Mouse (Mus musculus): ENCODE measurements around the gene Ttc13. TPM values are rescaled to one million over a fixed set of nuclear protein-coding genes. Genes with fewer than 3 reads are reported as not detected.

Gene Ttc13
- polyA plus RNA-seq, 1 experiment, result 25.6 TPM

GRCm38 (mm10) chr8:124695424-124696100 lies 26.2 kb downstream of the Ttc13 start:
- H3K4me2 ChIP-seq (ENCODE audit: low read depth), result no peak overlapping the region
- no peak overlapping the region for H3ac ChIP-seq (ENCODE audit: control insufficient read depth, insufficient read length)
- H3K79me2 ChIP-seq (ENCODE audit: control insufficient read depth, insufficient read depth), result no peaks in the 10 kb centered on the region
- H3K4me3 ChIP-seq, result no peak overlapping the region
- no peaks in the 10 kb centered on the region for H3K27me3 ChIP-seq (ENCODE audit: control insufficient read depth, insufficient read depth, insufficient read length)
- H3K36me3 ChIP-seq (ENCODE audit: control insufficient read depth, insufficient read depth), result peaks cover 5% of the 10 kb centered on the region
- TF ChIP-seq USF1 (IDR thresholded peaks at IDR 0.05; ENCODE audit: low read depth) (no peak), SRF (IDR thresholded peaks at IDR 0.05; ENCODE audit: control insufficient read depth, insufficient read length, low read depth) (no peak), CEBPB (IDR thresholded peaks at IDR 0.05; ENCODE audit: insufficient read depth, poor library complexity, severe bottlenecking) (no peak), MYOD1 (IDR thresholded peaks at IDR 0.05; ENCODE audit: control insufficient read depth in 1 of 3, insufficient read length in 2 of 3, low read depth in 2 of 3) (no peak), MYOG (IDR thresholded peaks at IDR 0.05; ENCODE audit: control insufficient read depth in 1 of 3, insufficient read depth in 1 of 3, insufficient read length in 2 of 3, low read depth in 2 of 3) (no peak), REST (IDR thresholded peaks at IDR 0.05; ENCODE audit: insufficient read depth, insufficient read length) (no peak), TCF12 (IDR thresholded peaks at IDR 0.05; ENCODE audit: insufficient read depth, poor library complexity, severe bottlenecking) (no peak), POLR2A (IDR thresholded peaks at IDR 0.05; ENCODE audit: insufficient read length, low read depth) (no peak), MAX (IDR thresholded peaks at IDR 0.05; ENCODE audit: low read depth) (no peak), E2F4 (IDR thresholded peaks at IDR 0.05; ENCODE audit: insufficient read depth) (no peak), TCF3 (IDR thresholded peaks at IDR 0.05; ENCODE audit: insufficient read length, low read depth) (no peak), POLR2AphosphoS2 (IDR thresholded peaks at IDR 0.05; ENCODE audit: insufficient read length, low read depth) (no peak)

GRCm38 (mm10) chr8:124691706-124692105 lies 30.1 kb downstream of the Ttc13 start:
- peaks cover 1% of the 10 kb centered on the region for H3K36me3 ChIP-seq (ENCODE audit: control insufficient read depth, insufficient read depth)
- H3K4me3 ChIP-seq, result no peak overlapping the region

GRCm38 (mm10) chr8:124688899-124689298 lies 32.9 kb downstream of the Ttc13 start:
- H3K4me2 ChIP-seq (ENCODE audit: low read depth), result no peak overlapping the region

More at GRCm38 (mm10) chr8:124691706-124692105, 30.1 kb downstream of the Ttc13 start:
- Histone ChIP-seq H3K4me2 (ENCODE audit: low read depth) (no peak overlapping the region), H3ac (ENCODE audit: control insufficient read depth, insufficient read length) (no peak overlapping the region), H3K27me3 (ENCODE audit: control insufficient read depth, insufficient read depth, insufficient read length) (no peaks in the 10 kb centered on the region), H3K79me2 (ENCODE audit: control insufficient read depth, insufficient read depth) (no peaks in the 10 kb centered on the region)
- no peak for TF ChIP-seq CEBPB (IDR thresholded peaks at IDR 0.05; ENCODE audit: insufficient read depth, poor library complexity, severe bottlenecking)
- TF ChIP-seq E2F4 (IDR thresholded peaks at IDR 0.05; ENCODE audit: insufficient read depth), result no peak
- TF ChIP-seq MYOD1 (IDR thresholded peaks at IDR 0.05; ENCODE audit: control insufficient read depth in 1 of 3, insufficient read length in 2 of 3, low read depth in 2 of 3), result no peak
- no peak for TF ChIP-seq SRF (IDR thresholded peaks at IDR 0.05; ENCODE audit: control insufficient read depth, insufficient read length, low read depth)
- TF ChIP-seq USF1 (IDR thresholded peaks at IDR 0.05; ENCODE audit: low read depth), result no peak
- no peak for TF ChIP-seq MYOG (IDR thresholded peaks at IDR 0.05; ENCODE audit: control insufficient read depth in 1 of 3, insufficient read depth in 1 of 3, insufficient read length in 2 of 3, low read depth in 2 of 3)
- no peak for TF ChIP-seq POLR2A (IDR thresholded peaks at IDR 0.05; ENCODE audit: insufficient read length, low read depth)
- TF ChIP-seq REST (IDR thresholded peaks at IDR 0.05; ENCODE audit: insufficient read depth, insufficient read length), result no peak
- TF ChIP-seq POLR2AphosphoS2 (IDR thresholded peaks at IDR 0.05; ENCODE audit: insufficient read length, low read depth), result no peak
- no peak for TF ChIP-seq MAX (IDR thresholded peaks at IDR 0.05; ENCODE audit: low read depth)
- TF ChIP-seq TCF3 (IDR thresholded peaks at IDR 0.05; ENCODE audit: insufficient read length, low read depth), result no peak
- no peak for TF ChIP-seq TCF12 (IDR thresholded peaks at IDR 0.05; ENCODE audit: insufficient read depth, poor library complexity, severe bottlenecking)

GRCm38 (mm10) chr8:124682218-124682617 lies 39.6 kb downstream of the Ttc13 start:
- Histone ChIP-seq H3K36me3 (ENCODE audit: control insufficient read depth, insufficient read depth) (peaks cover 6% of the 10 kb centered on the region), H3K79me2 (ENCODE audit: control insufficient read depth, insufficient read depth) (no peaks in the 10 kb centered on the region), H3K27me3 (ENCODE audit: control insufficient read depth, insufficient read depth, insufficient read length) (no peaks in the 10 kb centered on the region), H3K4me3 (no peak overlapping the region), H3ac (ENCODE audit: control insufficient read depth, insufficient read length) (no peak overlapping the region), H3K4me2 (ENCODE audit: low read depth) (no peak overlapping the region)
- TF ChIP-seq E2F4 (IDR thresholded peaks at IDR 0.05; ENCODE audit: insufficient read depth) (no peak), MYOG (IDR thresholded peaks at IDR 0.05; ENCODE audit: control insufficient read depth in 1 of 3, insufficient read depth in 1 of 3, insufficient read length in 2 of 3, low read depth in 2 of 3) (no peak), MYOD1 (IDR thresholded peaks at IDR 0.05; ENCODE audit: control insufficient read depth in 1 of 3, insufficient read length in 2 of 3, low read depth in 2 of 3) (no peak), POLR2AphosphoS2 (IDR thresholded peaks at IDR 0.05; ENCODE audit: insufficient read length, low read depth) (no peak), TCF3 (IDR thresholded peaks at IDR 0.05; ENCODE audit: insufficient read length, low read depth) (no peak), POLR2A (IDR thresholded peaks at IDR 0.05; ENCODE audit: insufficient read length, low read depth) (no peak)

More at GRCm38 (mm10) chr8:124688899-124689298, 32.9 kb downstream of the Ttc13 start:
- no peak for TF ChIP-seq POLR2AphosphoS2 (IDR thresholded peaks at IDR 0.05; ENCODE audit: insufficient read length, low read depth)
- TF ChIP-seq MYOD1 (IDR thresholded peaks at IDR 0.05; ENCODE audit: control insufficient read depth in 1 of 3, insufficient read length in 2 of 3, low read depth in 2 of 3), result no peak
- TF ChIP-seq POLR2A (IDR thresholded peaks at IDR 0.05; ENCODE audit: insufficient read length, low read depth), result no peak
- TF ChIP-seq E2F4 (IDR thresholded peaks at IDR 0.05; ENCODE audit: insufficient read depth), result no peak
- no peak for TF ChIP-seq SRF (IDR thresholded peaks at IDR 0.05; ENCODE audit: control insufficient read depth, insufficient read length, low read depth)
- no peak for TF ChIP-seq TCF12 (IDR thresholded peaks at IDR 0.05; ENCODE audit: insufficient read depth, poor library complexity, severe bottlenecking)
- no peak for TF ChIP-seq MYOG (IDR thresholded peaks at IDR 0.05; ENCODE audit: control insufficient read depth in 1 of 3, insufficient read depth in 1 of 3, insufficient read length in 2 of 3, low read depth in 2 of 3)
- no peak for TF ChIP-seq REST (IDR thresholded peaks at IDR 0.05; ENCODE audit: insufficient read depth, insufficient read length)
- TF ChIP-seq CEBPB (IDR thresholded peaks at IDR 0.05; ENCODE audit: insufficient read depth, poor library complexity, severe bottlenecking), result no peak
- TF ChIP-seq USF1 (IDR thresholded peaks at IDR 0.05; ENCODE audit: low read depth), result no peak
- no peak for TF ChIP-seq MAX (IDR thresholded peaks at IDR 0.05; ENCODE audit: low read depth)
- TF ChIP-seq TCF3 (IDR thresholded peaks at IDR 0.05; ENCODE audit: insufficient read length, low read depth), result no peak
- Histone ChIP-seq H3ac (ENCODE audit: control insufficient read depth, insufficient read length) (no peak overlapping the region), H3K27me3 (ENCODE audit: control insufficient read depth, insufficient read depth, insufficient read length) (no peaks in the 10 kb centered on the region), H3K36me3 (ENCODE audit: control insufficient read depth, insufficient read depth) (peaks cover 6% of the 10 kb centered on the region), H3K4me3 (no peak overlapping the region), H3K79me2 (ENCODE audit: control insufficient read depth, insufficient read depth) (no peaks in the 10 kb centered on the region)
